Mouse (Mus musculus) monocyte, adult 5-6 weeks (primary cell): Measurements from ENCODE around the gene Igf1r. TPM values are rescaled to one million over a fixed set of nuclear protein-coding genes. Genes with fewer than 3 reads are reported as not detected.

Experiments used
- ATAC-seq: fragments of 153-309, 156-312 bp; replicated peaks from 2 replicates; pipeline ENCODE4 v1.8.0; 2017; ENCODE audit warnings: mild to moderate bottlenecking; ENCODE audit not compliant: low TSS enrichment, insufficient number of reproducible peaks, severe bottlenecking, poor library complexity, low FRiP score
- total RNA-seq: library from RNA; stranded (forward); fragments of 200-1000, 200-491, 200-594 nt; gene quantifications from 3 replicates; pipeline ENCODE4 v1.2.3, GENCODE M21; 2017

Gene Igf1r
- total RNA-seq, 1 experiment from 2014 or later = 9.1 TPM

GRCm38 (mm10) chr7:68182773-68183172 lies 230.1 kb downstream of the Igf1r start:
- no peak for ATAC-seq

GRCm38 (mm10) chr7:68183421-68183820 lies 230.8 kb downstream of the Igf1r start:
- no peak for ATAC-seq

- no peak for ATAC-seq
Observed at GRCm38 (mm10) chr7:68189211-68189610, 236.6 kb downstream of the Igf1r start.

GRCm38 (mm10) chr7:68189691-68190456 lies 237.2 kb downstream of the Igf1r start:
- ATAC-seq = no peak

- 0 out of 2 replicates have a peak, but pooled peaks have one; percentile 37 for ATAC-seq
Observed at GRCm38 (mm10) chr7:68193958-68194695, 241.5 kb downstream of the Igf1r start.

GRCm38 (mm10) chr7:68199609-68200008 lies 247.0 kb downstream of the Igf1r start:
- no peak for ATAC-seq

GRCm38 (mm10) chr7:68205776-68206427 lies 253.3 kb downstream of the Igf1r start:
- no peak for ATAC-seq

- no peak for ATAC-seq
Observed at GRCm38 (mm10) chr7:68209039-68209438, 256.4 kb downstream of the Igf1r start.

- no peak for ATAC-seq
Observed at GRCm38 (mm10) chr7:68210417-68210816, 257.8 kb downstream of the Igf1r start.

GRCm38 (mm10) chr7:68211883-68212282 lies 259.3 kb downstream of the Igf1r start:
- no peak for ATAC-seq

- no peak for ATAC-seq
Observed at GRCm38 (mm10) chr7:68213842-68214241, 261.2 kb downstream of the Igf1r start.

GRCm38 (mm10) chr7:68215522-68216070 lies 263.0 kb downstream of the Igf1r start:
- ATAC-seq = no peak

GRCm38 (mm10) chr7:68218879-68219278 lies 266.3 kb downstream of the Igf1r start:
- ATAC-seq = no peak

GRCm38 (mm10) chr7:68221677-68222230 lies 269.1 kb downstream of the Igf1r start:
- ATAC-seq = no peak

GRCm38 (mm10) chr7:68223356-68223808 lies 270.8 kb downstream of the Igf1r start:
- ATAC-seq = no peak

- ATAC-seq = no peak
Observed at GRCm38 (mm10) chr7:68224006-68224405, 271.4 kb downstream of the Igf1r start.

- no peak for ATAC-seq
Observed at GRCm38 (mm10) chr7:68225427-68226054, 272.9 kb downstream of the Igf1r start.

GRCm38 (mm10) chr7:68227021-68227420 lies 274.4 kb downstream of the Igf1r start:
- ATAC-seq = no peak
